Mouse (Mus musculus): ENCODE measurements around the gene Ankdd1b.

Ankdd1b gene

DNA sequence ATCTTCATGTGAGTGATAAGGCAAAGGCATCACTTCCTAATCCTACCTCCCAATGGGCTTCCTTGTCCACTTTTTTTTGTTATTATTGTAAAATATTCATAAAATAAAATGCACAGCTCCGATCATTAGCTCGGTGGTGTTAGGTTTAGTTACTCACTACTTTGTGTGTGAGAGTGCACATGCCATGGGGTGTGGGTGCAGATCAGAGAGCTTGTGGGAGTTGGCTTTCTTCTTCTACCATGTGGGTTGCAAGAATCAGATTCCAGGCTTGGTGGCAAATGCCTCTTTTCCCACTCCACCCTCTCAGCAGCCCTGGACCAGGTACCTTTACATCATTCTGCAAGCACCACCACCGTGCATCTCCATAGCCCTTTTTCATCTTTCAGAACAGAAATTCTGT, 18.4 kb downstream of the Ankdd1b start:
- DNase-seq = no peak

DNA sequence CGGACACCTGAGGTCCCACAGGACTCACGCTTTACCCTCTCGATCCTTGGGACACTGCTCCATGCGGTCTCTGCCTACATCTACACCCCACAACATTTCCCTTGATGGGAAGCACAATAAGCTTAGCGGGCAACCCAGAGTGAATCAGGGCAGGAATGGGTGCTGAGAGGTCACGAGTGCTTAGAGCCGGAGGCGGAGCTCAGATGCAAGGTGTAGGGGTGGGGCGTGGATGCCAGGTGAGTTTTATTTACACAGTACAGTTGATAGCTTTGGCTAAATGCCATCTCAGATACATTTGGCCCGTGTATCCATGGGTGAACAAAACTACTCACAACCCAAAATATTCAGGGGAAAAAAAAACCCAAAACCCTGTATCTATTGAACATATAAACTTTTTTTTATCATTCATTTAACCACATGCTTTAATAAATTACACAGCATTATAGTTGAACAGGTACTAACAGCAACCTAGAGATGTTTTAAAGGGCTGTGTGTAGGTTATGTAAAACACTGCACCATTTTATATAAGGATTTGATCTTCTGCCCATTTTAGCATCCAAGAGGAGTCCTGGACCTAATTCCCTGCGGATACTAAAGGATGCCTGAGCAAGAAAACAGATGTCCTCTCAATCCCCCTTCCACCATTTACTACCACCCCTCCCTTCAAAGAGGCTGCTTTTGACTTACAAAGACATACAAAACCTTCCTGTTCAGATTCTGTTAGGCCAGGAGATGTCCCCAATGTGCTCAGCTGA, 19.4 kb downstream of the Ankdd1b start:
- DNase-seq = no peak

DNA sequence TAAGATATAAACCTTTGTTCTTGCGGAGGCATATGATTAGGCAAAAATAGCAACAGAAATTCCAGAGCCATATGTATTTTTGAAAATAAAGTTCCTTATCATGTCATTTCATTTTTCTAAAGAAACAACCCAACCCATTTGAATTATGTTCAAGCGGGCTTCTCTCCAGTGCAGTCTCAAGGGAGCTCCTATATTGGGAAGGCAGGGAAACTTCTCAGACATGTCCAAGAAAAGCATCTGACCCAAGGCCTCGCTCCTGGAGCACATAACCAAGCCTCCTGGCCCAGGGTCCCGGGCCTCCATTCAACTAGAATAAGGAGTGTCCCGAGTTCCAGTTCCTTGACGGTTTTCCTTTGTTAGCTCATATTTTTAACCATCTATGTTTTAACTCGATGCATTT, 20.1 kb downstream of the Ankdd1b start:
- DNase-seq = no peak

DNA sequence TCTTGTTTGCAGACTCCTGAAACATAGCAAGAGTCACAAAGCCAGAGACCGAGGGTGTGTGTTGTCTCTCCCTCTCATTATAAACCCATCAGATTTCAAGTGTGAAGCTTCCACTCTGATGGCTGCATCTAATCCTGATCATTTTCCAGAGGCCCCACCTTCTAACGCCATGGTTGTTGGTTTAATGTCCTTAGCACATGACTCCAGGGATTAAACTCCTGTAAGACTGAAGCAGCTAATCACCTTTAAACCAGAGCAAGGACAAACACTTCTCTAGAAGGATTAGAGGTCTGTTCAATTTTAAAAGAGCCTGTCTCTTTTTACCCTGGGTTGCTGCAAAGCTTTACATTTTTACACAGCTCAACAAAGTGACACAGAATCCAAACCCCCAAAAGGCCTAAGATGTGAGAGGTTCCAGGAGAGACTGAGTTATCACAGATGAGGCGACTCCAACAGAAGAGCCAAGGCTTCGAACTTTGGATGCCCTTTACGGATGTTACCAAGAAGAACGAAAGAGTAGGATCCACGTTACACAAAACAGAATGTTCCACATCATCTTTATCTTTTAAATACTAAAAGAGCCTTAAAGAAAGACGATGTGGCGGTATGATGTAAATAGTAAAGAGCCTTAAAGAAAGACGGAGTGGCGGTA, 20.7 kb downstream of the Ankdd1b start:
- no peak for DNase-seq

DNA sequence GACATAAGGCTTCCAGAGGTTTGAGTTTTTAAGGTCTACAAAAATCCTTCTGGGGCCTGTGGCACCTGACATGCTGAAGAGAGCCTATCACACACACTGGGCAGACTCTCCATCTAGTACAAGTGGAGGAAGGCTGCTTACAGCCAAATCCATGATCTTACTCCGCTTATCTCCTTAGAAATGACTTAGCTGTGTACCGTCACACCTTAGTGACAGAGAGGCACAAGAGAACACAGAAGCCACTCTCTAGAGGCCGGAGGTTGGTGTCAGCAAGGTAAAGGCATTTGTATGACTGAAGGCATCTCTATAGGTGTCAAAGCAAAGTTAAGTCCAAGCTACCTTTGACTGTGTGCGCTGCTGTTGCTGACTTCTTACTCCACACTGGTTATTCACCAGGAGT, 30.6 kb downstream of the Ankdd1b start:
- no peak for DNase-seq

DNA sequence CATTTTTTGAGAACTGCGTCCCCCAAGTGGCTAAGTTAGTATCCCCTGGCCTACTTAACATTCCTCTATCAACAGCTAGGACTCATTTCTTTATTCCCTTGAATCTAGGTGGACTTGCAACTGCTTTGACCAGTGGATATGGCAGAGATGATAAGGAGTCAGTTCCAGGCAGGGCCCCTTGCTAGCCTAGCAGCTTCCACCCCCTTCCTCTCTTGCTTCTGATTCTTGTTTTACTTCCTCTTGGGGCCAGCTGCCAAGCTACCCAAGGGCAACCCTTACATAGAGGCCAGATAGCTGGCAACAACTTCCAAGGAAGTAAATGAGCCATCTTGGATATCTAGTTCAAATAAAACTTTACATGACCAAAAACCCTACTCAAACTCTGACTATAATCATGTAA, 34.1 kb downstream of the Ankdd1b start:
- DNase-seq = no peak

DNA sequence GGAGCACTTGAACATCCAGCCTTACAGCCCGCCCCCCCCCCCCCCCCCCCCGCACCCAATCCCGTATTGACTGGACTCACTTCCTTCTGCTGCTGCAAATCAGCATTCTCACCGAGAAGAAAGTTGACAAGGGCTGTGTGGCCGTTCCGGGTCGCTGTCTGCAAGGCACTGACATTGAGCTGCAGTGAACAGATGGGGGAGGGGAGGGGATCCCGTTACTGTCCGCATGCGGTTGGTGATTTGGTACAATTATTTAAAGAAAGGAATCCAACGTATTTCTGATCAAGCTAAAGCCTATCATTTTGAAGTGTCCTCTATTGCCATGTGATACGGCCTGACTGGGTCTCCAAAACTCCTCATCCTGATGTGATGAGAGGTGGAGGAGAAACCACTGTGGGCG, 35.2 kb downstream of the Ankdd1b start:
- no peak for DNase-seq

DNA sequence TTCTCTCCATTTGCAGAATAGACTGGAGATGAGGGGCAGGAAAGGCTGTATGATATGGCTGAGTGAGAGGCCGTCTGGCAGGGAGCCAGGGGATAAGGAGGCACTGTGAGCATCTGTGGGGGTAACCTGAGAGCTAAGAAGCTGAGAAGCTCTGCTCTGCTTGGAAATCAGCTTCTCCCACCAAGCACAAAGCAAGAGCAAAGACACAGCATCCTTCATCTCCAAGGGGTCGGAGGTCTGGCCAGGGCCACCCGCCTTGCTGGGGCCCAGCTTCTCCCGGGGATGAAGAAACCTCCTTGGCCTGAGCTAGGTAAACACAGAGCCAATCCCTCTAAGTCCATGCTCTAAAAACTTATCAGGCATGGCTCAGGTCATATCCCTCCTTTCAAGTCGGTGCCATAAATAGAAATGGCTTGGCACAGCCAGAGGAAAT, 36.1 kb downstream of the Ankdd1b start:
- DNase-seq = no peak

DNA sequence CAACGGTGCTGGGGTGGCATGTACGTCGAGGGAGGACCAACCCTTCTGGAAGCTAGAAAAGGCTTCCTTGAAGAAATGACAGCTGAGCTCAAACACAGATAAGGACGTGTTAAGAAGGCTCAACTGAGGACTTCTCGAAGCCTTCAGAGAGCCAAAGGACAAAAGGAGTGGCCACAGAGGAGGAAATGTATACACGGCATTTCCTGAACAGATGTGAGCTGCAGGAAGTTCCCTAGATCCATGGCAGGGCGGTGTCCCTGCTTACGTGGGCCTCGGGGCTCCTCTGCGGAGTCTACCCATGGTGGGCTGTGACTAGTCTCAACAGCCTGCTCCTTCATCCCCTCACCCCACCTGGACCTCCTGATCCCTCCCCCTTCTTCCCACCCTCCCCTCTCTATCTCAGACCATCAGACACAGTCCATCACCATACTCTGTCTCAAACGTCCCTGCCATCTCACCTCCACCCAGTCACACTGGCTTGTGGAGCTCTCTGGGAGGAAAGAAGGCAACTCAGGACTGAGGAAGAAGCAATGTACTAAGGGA, 37.3 kb downstream of the Ankdd1b start:
- no peak for DNase-seq

DNA sequence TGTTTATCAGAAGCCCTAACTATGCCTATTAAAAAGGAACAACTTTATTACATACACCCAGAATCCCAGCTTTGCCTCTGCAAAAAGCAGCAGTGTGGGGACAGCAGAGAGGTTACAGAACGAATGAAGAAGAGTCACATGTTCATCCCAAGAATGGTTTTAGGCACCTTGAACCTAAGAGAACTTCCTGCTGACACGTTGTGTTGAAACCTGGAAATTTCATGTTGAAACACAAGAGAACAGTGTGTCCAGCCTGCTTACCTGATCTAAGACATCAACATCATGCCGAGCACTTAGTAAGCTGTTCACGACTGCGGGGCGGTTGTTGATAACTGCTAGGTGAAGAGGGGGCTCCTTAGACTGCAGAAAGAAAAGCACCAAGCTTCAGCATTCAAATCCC, 38.0 kb downstream of the Ankdd1b start:
- no peak for DNase-seq

DNA sequence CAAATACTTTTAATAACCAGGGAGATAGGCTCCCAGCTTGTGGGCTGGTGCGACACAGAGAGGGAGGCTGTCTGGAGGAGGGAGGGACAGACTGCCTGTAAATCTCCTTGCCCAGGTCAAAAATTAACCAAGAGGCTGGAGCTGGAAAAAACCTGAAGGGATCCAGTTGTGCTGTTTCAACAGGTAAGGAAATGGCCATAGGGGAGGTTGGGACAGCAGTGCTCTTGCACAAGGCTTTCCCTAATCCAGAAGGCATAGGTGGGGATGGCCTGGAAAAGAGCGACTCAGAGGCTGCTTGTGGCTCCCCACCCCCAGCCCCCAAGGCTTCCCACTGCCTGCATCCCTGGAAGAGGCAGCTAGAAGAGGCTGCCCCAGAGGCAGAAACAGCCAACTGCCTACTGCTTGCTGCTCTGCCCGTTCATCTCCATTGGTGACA, 38.6 kb downstream of the Ankdd1b start:
- DNase-seq = no peak

DNA sequence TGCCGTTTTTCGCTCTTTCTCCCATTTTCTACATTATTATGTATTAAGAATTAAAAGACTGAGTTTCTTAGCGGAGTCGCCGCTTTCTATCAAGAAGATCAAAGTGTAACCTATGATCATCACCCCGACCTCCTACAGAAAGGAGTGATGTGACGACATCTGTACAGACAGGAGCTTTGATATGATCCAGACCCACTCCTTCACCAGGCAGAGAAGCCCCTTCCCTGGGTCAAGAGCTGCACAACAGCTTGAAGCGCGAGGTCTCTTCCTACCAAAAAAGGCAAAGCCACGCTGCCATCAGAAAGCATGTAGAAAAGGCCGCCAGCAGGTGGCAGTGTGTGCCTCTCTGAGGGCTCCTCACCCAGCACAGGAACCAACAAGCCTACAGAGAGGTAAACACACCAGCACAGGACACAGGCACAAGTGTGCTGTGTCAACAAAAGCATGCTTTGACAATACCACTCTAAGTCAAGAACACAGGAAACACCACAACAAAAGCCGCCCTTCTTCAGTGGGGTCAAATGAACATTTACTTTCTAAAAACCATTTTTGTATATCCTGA, 39.3 kb downstream of the Ankdd1b start:
- peak; percentile 75 for DNase-seq

DNA sequence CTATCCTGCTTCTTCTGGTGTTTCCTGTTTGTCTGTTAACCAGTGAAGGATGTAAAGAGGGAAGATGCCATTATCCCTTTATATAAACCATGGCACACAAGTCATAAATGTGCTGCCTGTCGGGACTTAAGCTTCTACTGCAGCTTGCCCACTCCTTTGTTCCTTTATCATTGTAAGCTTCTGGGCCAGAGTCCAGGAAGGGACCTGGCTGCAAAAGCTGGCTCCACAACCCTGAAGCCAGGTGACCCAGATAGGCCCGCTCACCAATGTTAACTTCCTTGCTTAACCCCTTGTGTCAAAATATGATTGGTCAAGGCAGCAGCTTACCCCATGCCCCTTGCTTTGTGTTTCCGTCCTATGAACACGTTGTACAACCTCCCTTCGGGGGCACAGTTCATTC, 42.5 kb downstream of the Ankdd1b start:
- DNase-seq = no peak

DNA sequence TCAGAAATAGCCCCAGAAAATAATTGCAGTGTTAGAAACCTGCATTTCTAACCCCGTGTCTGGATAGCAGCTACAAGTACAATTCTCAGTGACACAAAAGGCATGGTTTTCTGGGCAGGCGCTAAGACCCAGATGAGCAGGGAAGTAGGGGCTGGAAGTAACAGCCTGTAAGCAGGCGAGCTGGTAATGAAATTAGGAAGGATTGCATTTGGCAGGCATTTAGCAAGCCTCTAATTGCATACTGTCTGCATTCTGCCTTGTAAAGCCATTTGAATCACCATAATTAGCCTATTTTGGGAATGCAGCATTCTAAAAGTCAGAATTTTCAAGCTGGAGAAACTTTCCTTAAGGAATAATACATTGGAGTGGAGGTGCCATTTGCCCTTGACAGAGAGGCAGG, 45.0 kb downstream of the Ankdd1b start:
- DNase-seq = peak; percentile 57

DNA sequence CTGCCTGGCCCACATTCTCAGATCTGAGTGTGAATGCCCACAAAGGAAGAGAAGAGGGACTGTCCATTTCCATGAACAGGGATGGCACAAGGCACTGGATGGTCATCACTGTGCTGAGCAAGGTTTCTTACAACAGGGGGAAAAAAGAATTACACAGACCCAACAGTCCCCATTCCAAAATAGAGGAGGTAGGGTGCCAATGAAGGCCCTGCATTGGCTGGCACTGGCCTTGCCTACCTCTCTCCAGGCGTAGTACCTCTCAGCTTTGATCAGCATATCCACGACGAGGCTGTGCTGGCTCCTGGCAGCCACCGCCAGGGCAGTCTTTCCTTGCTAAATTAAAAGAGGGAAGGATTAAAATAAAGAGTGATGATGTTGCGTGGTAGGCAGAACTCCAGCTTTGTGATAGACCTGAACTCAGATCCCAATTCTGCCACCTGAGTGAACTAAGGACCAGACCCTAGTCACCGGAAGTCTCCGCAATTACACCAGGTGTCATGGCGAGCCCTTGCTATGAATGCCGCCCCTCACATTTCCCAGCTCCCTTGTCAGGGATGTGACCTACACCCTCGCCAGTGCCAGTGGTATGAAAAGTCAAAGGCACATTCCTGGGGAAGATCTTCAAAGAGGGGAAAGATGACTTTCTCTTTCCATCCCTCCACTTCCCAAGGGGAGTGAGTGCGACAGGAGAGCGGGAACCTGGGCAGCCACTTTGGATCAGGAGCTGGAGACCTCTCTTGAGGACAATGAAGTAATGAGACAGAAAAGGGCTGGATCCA, 46.3 kb downstream of the Ankdd1b start:
- no peak for DNase-seq

DNA sequence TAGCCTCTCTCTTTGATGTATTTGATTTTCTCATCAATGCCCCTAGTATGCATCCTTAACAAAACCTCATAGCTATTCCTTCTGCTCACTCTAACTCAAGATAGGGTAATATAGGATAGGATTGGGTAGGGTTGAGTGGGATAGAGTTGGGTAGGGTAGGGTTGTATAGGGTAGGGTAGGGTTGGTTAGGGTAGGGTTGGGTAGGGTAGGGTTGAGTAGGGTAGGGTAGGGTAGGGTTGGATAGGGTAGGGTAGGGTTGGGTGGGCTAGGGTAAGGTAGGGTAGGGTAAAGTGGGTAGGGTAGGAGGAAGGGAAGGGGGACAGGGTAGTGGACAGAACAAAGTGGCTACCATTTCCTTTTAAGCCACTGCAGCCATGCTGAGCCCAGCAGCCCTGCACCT, 49.8 kb downstream of the Ankdd1b start:
- no peak for DNase-seq

DNA sequence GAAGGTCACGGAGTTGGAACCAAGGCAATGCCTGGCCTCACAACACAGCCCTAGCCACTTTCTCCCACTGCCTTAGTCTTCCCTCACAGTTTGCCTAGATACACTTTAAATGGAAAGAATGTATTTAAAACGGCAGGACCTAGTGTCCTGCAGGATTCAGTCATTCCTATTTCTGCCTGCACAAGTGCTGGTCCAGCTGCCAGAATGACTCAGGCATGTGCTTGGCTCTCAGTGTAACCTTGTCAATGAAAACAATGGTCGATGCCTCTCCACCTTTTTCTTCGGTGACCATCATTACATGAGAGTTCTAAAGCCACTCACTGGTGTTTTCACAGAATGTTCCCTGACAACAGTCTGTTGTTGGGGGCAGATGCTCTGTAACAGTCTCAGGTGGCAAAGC, 52.5 kb downstream of the Ankdd1b start:
- no peak for DNase-seq

DNA sequence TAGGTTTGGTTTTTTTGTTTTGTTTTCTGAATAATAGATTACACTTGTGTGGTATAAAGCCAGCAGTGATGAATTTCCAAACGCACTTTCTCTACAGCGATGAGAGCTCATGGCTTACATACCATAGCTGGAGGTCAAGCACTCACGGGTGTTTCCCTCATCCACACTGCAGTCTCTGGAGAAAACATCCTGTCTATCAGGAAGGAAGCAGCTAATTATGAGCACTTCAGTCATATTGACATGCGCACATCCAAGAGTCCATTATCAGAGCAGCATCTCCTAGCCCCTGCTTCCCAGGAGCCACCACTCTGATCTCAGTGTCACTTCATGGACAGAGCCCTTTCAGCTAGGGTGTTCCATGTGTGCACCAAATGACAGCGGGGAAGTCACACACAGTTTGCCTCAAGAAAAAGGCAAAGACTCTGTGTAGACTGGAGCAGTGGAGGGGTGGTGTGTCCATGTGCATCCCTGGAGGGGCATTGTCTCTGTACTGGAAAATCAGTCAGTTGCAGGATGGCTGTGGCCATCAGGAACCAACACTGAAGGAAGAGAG, 53.7 kb downstream of the Ankdd1b start:
- DNase-seq = no peak

DNA sequence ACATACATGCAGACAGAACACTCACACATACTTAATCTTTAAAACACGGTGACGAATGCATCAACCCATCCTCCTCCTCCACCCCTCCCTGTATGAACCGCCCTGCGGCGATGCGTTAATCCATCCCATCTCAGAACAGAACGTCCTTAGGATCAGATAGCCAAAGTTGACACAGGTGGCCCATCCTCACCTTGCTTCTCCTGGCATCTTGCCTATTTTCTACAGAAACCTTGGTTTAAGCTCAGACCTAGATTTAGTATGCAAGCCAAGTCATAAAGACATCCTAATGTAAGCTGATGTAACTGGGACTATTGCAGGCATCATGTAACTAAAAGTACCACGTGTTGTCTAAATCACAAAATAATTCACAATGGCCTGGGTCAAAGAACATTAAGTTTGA, 54.6 kb downstream of the Ankdd1b start:
- no peak for DNase-seq

DNA sequence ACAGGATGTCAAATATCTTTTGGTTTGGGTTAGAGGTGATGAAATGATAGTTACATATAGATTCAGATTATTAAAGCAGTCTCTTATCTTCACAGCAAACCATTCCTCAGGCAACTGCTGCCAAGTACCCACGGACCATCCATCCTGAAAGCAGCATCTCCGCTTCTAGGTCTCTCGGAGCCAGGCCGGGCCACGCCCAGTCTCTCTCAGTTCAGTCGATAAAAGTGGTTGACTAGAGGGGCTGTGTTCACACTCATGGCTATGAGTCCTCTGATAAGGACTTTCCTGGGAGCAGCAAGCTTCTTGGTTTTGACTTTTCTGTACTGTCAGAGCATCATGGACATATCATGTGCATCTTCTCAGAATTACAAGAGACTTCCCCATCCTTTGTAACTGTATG, 56.6 kb downstream of the Ankdd1b start:
- DNase-seq = no peak

DNA sequence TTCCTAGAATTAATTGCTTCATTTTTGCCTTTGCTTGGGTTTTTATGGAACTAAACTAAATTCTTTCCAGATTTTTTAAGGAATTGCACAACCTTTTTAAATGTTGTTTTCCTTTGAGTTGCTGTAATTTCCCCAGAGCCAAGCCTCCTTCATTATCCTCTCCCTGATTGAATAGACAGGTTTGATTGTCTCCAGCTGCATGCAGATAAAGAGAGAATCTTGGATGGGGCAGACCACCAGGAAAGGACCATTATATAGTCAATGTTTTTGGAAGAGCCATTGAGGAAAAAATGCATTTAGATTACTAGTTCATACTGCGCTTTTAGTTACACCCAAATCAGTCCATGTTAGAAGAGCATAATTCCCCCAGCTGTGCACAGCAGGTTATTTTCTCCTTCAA, 62.2 kb downstream of the Ankdd1b start:
- no peak for DNase-seq

DNA sequence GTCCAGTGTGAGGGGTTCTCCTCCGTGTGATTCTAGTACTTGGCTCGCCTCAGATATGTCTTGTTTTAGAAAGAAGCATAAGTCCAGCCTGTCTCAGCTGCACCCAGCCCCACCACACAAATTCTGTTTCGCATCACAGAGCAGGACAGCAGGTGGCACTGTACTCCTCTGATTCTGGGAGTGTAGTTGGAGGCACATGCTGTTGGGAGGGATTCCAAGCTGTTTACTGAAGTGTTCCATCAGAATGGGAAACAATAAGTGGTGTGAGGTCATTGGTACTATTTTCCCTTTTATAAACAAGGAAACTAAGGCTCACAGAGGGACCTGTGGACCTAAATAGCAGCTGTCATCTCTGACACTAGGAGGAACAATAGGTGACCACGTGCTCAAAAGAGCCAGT, 64.0 kb downstream of the Ankdd1b start:
- peak; percentile 48 for DNase-seq

DNA sequence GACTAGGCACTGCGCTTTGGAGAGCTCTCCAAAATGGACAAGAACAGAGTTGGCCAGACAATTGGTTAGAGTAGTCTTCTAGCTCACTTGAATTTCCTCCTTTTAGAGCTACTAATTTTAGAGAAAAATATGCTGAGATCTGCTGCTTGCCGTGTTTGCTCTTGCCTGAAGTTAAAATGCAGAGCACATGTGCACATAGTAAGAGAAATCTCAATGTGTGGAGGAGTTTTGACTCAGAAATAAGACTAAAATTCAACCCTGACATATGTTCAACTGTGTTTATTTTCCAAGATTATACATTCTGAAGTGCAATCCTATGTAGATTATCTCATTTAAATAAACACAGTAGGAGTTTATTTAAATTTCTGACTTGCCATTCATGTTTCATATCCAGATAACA, 65.5 kb downstream of the Ankdd1b start:
- no peak for DNase-seq
